Mouse (Mus musculus) left cerebral cortex, postnatal 4 days (tissue): ENCODE data around the gene Polh. TPM values are rescaled to one million over a fixed set of nuclear protein-coding genes. Genes with fewer than 3 reads are reported as not detected.
A peak's percentile ranks its signal among the peaks of the same experiment; 100 is the strongest.

Experiments
- DNase-seq: peaks from one replicate; pipeline ENCODE4 v3.0.0-alpha.2; 2022
- intact Hi-C: fragments of 180-260 bp; cut with DNase I; formaldehyde crosslinking; loops from one replicate; pipeline ENCODE4 v1.15.1; 2025
- microRNA-seq: library from miRNA; unstranded; fragments of <30 nt; microRNA quantifications from one replicate; pipeline ENCODE4 v1.2.0, GENCODE M21; 2022
- total RNA-seq, 2 experiments: library from RNA; stranded (reverse); gene quantifications; 2 replicates each; pipeline ENCODE4 v1.2.3; 2021

Gene Polh
- total RNA-seq, 2 experiments from 2014 or later = 9.7 to 10.7 TPM

- DNase-seq = no peak
- intact Hi-C loops = loop anchor here (10.0 kb wide), 1 partner anchor 104 kb away; the partner anchor contains the start of gene Vegfa
Observed at GRCm38 (mm10) chr17:46138563-46139236, 63.7 kb downstream of the Polh start.

- no peak for DNase-seq
- intact Hi-C loops = loop anchor here (5.0 to 10.0 kb wide), 2 partner anchors 98 to 401 kb away; partner anchors contain the start of genes 1600014C23Rik and Vegfa
Observed at GRCm38 (mm10) chr17:46132862-46133261, 69.6 kb downstream of the Polh start.

- intact Hi-C loops = loop anchor here (5.0 to 10.0 kb wide), 2 partner anchors 97 to 400 kb away; partner anchors contain the start of genes 1600014C23Rik and Vegfa
- peak; percentile 81 for DNase-seq
Observed at GRCm38 (mm10) chr17:46132058-46132718, 70.3 kb downstream of the Polh start.

DNA sequence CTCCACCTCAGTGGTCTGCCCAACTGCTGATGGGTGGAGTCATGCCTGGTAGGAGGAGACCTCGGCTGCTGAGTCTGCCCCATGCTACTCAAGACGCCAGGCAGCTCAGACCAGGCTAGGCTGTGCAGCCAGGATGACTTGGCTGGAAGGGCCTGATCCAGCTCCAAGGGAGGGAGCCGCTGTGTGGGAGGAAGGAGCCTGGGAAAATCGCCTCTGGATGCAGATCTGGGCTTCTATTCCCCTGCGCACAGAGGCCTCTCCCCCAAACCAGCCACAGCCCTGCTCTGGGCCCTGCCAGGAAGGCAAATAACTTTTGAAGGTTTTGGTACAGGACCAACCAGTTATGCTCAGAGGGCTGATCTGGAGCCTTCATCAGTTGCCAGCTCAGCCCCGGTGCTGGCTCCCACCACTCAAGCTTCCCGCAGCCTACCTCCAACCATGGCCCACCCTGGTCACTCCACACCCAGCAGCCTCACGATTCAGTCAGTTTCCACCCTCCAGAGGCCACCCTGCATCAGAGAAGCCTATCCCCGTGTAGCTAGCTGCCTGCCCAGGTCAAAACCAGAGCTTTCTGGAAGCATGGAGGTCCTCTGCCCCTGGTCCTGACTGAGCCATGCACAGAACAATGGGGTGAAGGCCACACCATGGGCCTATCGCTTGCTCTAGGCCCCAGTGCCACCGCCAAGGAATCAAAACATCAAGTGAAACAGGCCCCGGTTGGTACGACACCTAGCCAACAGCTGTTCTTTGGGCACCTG is 72.5 kb downstream of the Polh start:
- DNase-seq = peak; percentile 14
- intact Hi-C loops = loop anchor here (5.0 to 10.0 kb wide), 2 partner anchors 95 to 398 kb away; partner anchors contain the start of genes 1600014C23Rik and Vegfa

DNA sequence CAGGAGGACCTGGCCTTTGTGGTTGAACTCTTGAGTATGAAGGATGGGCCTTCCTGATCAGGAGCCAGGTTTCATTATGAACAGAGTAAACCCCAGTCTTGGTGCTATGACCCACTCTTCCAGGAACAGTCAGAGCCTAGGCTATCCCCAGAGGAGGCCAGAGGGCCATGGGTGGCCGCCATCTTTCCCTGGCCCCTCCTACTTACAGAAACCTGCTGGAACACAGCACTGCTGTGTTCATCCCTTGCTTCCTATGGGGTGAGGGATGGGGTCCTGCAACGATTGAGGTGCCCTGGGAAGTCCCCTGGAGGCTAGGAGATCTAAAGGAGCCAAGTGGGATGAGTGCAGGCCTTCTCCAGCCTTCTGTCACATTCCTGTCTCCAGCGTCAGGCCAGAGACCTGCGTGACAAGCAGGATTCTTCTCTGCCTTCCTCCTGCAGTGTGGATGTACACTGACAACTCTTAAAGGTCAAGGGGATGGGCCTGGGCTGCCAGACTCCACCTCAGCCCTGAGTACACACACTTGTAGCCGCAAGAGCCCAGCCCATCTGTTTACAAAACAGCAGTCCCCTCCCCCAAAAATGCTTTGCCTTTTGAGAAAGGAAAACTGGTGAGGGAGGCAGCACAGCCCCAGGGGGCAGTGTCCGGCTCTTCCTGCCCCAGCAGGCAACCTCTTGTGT is 74.5 kb downstream of the Polh start:
- DNase-seq = no peak
- intact Hi-C loops = no loop called here

GRCm38 (mm10) chr17:46126608-46127007 is 75.8 kb downstream of the Polh start:
- intact Hi-C loops = no loop called here
- no peak for DNase-seq

DNA sequence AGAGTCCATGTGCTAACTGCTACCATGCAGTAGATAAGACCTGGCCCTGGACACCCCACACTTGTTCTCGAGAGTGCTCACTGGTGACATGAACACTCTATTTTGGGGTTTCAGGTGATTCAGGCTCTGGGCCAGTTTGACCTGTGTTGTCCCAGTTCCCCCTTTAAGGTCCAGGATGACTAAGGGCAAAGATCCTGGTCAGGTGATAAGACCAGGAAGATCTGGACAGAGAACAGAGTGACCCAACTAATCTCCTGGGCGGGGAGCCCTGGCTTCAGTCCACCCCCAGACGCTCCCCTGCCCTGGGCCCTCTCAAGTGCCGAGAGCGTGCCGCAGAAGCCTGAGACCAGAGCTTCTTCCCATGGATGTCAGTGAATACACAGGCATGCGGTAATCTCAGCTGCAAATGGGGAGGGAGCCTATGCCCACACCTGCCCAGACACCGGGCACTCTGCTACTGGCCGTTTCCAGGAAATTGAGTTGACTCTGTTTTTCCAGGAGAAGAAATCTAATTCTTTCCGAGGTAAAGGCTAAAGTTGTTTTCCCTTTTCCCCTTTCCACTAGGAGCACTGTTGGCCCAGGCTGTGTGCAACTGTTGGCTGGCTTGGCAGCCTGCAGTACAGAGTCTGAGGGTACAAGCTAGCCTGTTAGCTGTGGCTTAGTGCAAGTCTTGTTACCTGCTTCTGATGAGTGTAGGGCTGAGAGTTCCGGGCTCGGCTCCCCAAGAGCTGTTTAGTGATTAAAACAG is 78.3 kb downstream of the Polh start:
- intact Hi-C loops = no loop called here
- DNase-seq = no peak

DNA sequence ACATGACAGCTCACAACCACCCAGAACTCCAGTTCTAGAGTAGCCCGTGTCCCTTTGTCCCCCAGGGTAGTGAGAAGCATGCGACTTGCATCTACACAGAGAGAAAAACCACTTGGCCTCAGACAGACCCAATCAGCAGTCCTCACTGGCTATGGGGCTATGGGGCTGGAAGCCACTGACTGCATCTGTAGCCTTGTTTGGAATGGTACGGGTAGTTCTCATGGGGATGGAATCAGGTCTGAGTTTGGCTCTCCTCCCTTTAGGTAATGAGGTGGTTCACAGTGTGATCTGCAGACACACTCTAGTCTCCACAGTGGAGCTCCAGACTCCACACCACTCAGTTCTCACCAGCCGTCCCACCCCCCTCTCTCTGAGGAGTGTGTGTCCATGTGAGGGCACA is 79.2 kb downstream of the Polh start:
- DNase-seq = no peak
- intact Hi-C loops = no loop called here

DNA sequence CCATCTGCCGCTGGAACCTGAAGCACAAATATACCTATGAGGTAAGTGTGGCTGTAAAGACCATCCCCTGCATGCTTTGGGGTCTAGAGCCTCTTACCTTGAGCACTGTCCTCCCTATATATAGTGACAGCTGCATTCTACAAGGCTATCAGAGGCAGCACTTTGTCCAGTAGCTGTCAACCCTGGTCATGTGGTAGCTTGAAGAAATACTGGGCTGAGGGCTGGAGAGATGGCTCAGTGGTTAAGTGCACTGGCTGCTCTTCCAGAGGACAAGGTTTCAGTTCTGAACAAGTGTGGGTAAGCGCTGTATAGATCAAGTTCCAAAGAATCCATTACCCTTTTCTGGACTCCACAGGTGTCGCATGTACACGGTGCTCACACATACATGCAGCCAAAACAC is 79.7 kb downstream of the Polh start:
- DNase-seq = no peak
- intact Hi-C loops = no loop called here

Small RNAs within 50 kb of the gene (microRNA-seq; reads per million reads assigned to microRNA genes)
- gene Mir693 = not detected

Other genes starting within 250 kb of the Polh start
- gene Vegfa, start 170.3 kb downstream of the Polh start, total RNA-seq = 10 to 100 TPM; 77.7 to 94.5 TPM
- gene Mrps18a, start 91.7 kb downstream of the Polh start, total RNA-seq = 10 to 100 TPM; 75.8 to 78.3 TPM
- 10 to 100 TPM; 40.0 to 43.8 TPM for gene Rsph9, start 58.4 kb downstream of the Polh start, total RNA-seq
- 10 to 100 TPM; 16.2 to 17.8 TPM for gene Mad2l1bp, start 49.1 kb downstream of the Polh start, total RNA-seq
- 100 to 1,000 TPM; 111 TPM for gene Gtpbp2, start 41.6 kb downstream of the Polh start, total RNA-seq
- 10 to 100 TPM; 45.0 to 46.3 TPM for gene Xpo5, start 137 bp upstream of the Polh start, total RNA-seq
- 10 to 100 TPM; 50.0 to 50.1 TPM for gene Polr1c, start 45.4 kb upstream of the Polh start, total RNA-seq
- 10 to 100 TPM; 55.3 to 56.7 TPM for gene Yipf3, start 45.4 kb upstream of the Polh start, total RNA-seq
- gene Lrrc73, start 50.9 kb upstream of the Polh start, total RNA-seq = 10 to 100 TPM; 84.5 to 94.1 TPM
- 10 to 100 TPM; 35.5 to 44.3 TPM for gene Tjap1, start 80.4 kb upstream of the Polh start, total RNA-seq
- gene Dlk2, start 94.8 kb upstream of the Polh start, total RNA-seq = 10 to 100 TPM; 54.6 to 63.8 TPM
- gene Abcc10, start 125.7 kb upstream of the Polh start, total RNA-seq = 1 to 10 TPM; 9.7 to 9.9 TPM
- 10 to 100 TPM; 93.1 to 96.1 TPM for gene Zfp318, start 181.1 kb upstream of the Polh start, total RNA-seq
- gene Crip3, start 226.3 kb upstream of the Polh start, total RNA-seq = 1 to 10 TPM; 2.6 to 4.7 TPM
- under 1 TPM; 0.28 to 0.62 TPM for gene Slc22a7, start 235.8 kb upstream of the Polh start, total RNA-seq